In genomic region chr3:122566112-122566511, GRCm38 (mm10) we compare ENCODE assay signal across 19 mouse cellular contexts. TPM values are rescaled to one million over a fixed set of nuclear protein-coding genes. Genes with fewer than 3 reads are reported as not detected.
DNase-seq lines count a peak whose midpoint lies in the region; TF ChIP-seq lines count a peak whose summit lies in the region.
"Had no signal": no experiment of that assay in that cellular context is flagged by ENCODE, and none has a peak within 500 bp of the region (broad histone marks: within the 10 kb centered on the region; RNA-seq: fewer than 3 reads in every experiment).

No protein-coding gene starts in this region.

- H3K4me3 ChIP-seq in lung, adult 2 months (replicated peaks; ENCODE audit: extremely low read depth, low read depth, low read length) = no peak overlapping the region
- peak overlapping the region; percentile 56 for H3K4me3 ChIP-seq in bone marrow macrophage, adult 2 months (ENCODE audit: insufficient read depth, low read length)
- H3K4me3 ChIP-seq in macrophage (ENCODE audit: inconsistent target) = no peak overlapping the region
- H3K4me3 ChIP-seq: embryonic facial prominence, embryonic 12.5 days; embryonic facial prominence, embryonic 15.5 days; hindbrain, embryonic 10.5 days; hindbrain, embryonic 13.5 days; intestine, embryonic 15.5 days had no signal

- H3K27ac ChIP-seq in bone marrow macrophage, adult 2 months (ENCODE audit: insufficient read depth, low read depth, low read length) = peak overlapping the region; percentile 92
- H3K27ac ChIP-seq in macrophage = peak overlapping the region; percentile 68
- H3K27ac ChIP-seq: embryonic facial prominence, embryonic 12.5 days; embryonic facial prominence, embryonic 15.5 days; hindbrain, embryonic 10.5 days; hindbrain, embryonic 13.5 days; intestine, embryonic 15.5 days had no signal

- peaks cover 7% of the 10 kb centered on the region for H3K4me1 ChIP-seq in lung, adult 2 months (ENCODE audit: control insufficient read depth, insufficient read depth, low read length)
- H3K4me1 ChIP-seq in bone marrow macrophage, adult 2 months (ENCODE audit: control insufficient read depth, insufficient read depth, low read length) = peaks cover 15% of the 10 kb centered on the region
- H3K4me1 ChIP-seq: embryonic facial prominence, embryonic 12.5 days; hindbrain, embryonic 10.5 days; hindbrain, embryonic 13.5 days; intestine, embryonic 15.5 days had no signal

- TF ChIP-seq POLR2A in lung, adult 2 months (IDR thresholded peaks at IDR 0.05; ENCODE audit: borderline replicate concordance, extremely low read depth, low read depth, low read length) = no peak
- TF ChIP-seq POLR2A in bone marrow macrophage, adult 2 months (IDR thresholded peaks at IDR 0.05; ENCODE audit: borderline replicate concordance, low read depth, low read length) = no peak

- H3K79me2 ChIP-seq in macrophage (ENCODE audit: inconsistent target) = peaks cover 14% of the 10 kb centered on the region

- TF ChIP-seq CTCF in lung, adult 2 months (IDR thresholded peaks at IDR 0.05; ENCODE audit: insufficient read depth, low read length) = no peak
- no peak for TF ChIP-seq CTCF in bone marrow macrophage, adult 2 months (IDR thresholded peaks at IDR 0.05; ENCODE audit: low read depth, low read length)

- peak; percentile 15 for DNase-seq in lung, postnatal 36 days
- no peak for DNase-seq in lung, adult 2 months
- DNase-seq in cerebellum, postnatal 25 days = no peak
- DNase-seq in urinary bladder, adult 2 months (ENCODE audit: low spot score) = no peak
- no peak for DNase-seq in frontal cortex, adult 2 months (ENCODE audit: extremely low spot score in 1 of 2, low spot score in 1 of 2)
- DNase-seq: adrenal gland, adult 2 months; adrenal gland, postnatal 14 days; cerebellum, adult 11-12 months; cerebellum, adult 8-10 months; cerebellum, postnatal 10 days; gastrocnemius, postnatal 10 days; gastrocnemius, postnatal 36 days had no signal

- H3K36me3 ChIP-seq in macrophage (ENCODE audit: inconsistent target) = no peaks in the 10 kb centered on the region

- WGBS in lung, adult 2 months = 63% methylated on average over 3 of the region's 3 CpGs
- WGBS in macrophage (ENCODE audit: missing documents) = 52% methylated on average over 3 of the region's 3 CpGs

RNA-seq across cellular contexts. Expression of gene Fnbp1l, which starts 53.4 kb away (rescaled TPM):
- polyA plus RNA-seq in lung, adult 2 months (2012; rRNA removed) = 20.1 and 40.4 TPM in 2 replicates
- polyA plus RNA-seq in bone marrow macrophage, adult 2 months (2012; ENCODE audit: insufficient read depth, insufficient read length, missing spikeins) = 49.4 and 51.3 TPM in 2 replicates
- total RNA-seq in macrophage (2018; cell fraction: chromatin; rRNA removed) = 100 to 1,000 TPM in 12 of 26 experiments, 10 to 100 TPM in 14; 15.8 to 857 (median 83.1) TPM
- total RNA-seq in macrophage (2018; cell fraction: cytosol; rRNA removed) = 100 to 1,000 TPM in 2 of 26 experiments, 10 to 100 TPM in 15, 1 to 10 TPM in 9; 6.9 to 147 (median 31.3) TPM
- total RNA-seq in macrophage (2018; cell fraction: nucleus; rRNA removed) = 100 to 1,000 TPM in 11 of 26 experiments, 10 to 100 TPM in 15; 17.1 to 835 (median 90.7) TPM
- polyA plus RNA-seq in macrophage (2018) = 7.9 to 12.5 TPM (median 11.0 TPM) in 3 replicates
- polyA plus RNA-seq in urinary bladder, adult 2 months (2012; rRNA removed) = 27.1 and 31.2 TPM in 2 replicates
- 98.4 and 102 TPM in 2 replicates for polyA plus RNA-seq in frontal cortex, adult 2 months (2012; rRNA removed)
